Mouse (Mus musculus): ENCODE data around the gene Gfra4.

The Gfra4 gene

GRCm38 (mm10) chr2:131042988-131043387 is at the start of gene Gfra4:
TSS of gene Gfra4 (minus strand) at chr2:131043088.
- DNase-seq (ENCODE audit: low spot score), result no peak

GRCm38 (mm10) chr2:131090852-131091251 is 48.0 kb upstream of the Gfra4 start:
- no peak for DNase-seq (ENCODE audit: low spot score)

GRCm38 (mm10) chr2:131089634-131090033 is 46.7 kb upstream of the Gfra4 start:
- DNase-seq (ENCODE audit: low spot score), result no peak

- no peak for DNase-seq (ENCODE audit: low spot score)
Observed at GRCm38 (mm10) chr2:131088581-131088980, 45.7 kb upstream of the Gfra4 start.

- DNase-seq (ENCODE audit: low spot score), result no peak
Observed at GRCm38 (mm10) chr2:131086667-131087390, 43.9 kb upstream of the Gfra4 start, which contains the start of gene Siglec1. TSS of gene Siglec1 (minus strand) at chr2:131086765.

- DNase-seq (ENCODE audit: low spot score), result no peak
Observed at GRCm38 (mm10) chr2:131084206-131084605, 41.3 kb upstream of the Gfra4 start.

GRCm38 (mm10) chr2:131080507-131080906 is 37.6 kb upstream of the Gfra4 start:
- no peak for DNase-seq (ENCODE audit: low spot score)

- DNase-seq (ENCODE audit: low spot score), result no peak
Observed at GRCm38 (mm10) chr2:131072536-131072935, 29.6 kb upstream of the Gfra4 start.

- no peak for DNase-seq (ENCODE audit: low spot score)
Observed at GRCm38 (mm10) chr2:131067481-131067880, 24.6 kb upstream of the Gfra4 start.

- no peak for DNase-seq (ENCODE audit: low spot score)
Observed at GRCm38 (mm10) chr2:131066342-131066741, 23.5 kb upstream of the Gfra4 start.

GRCm38 (mm10) chr2:131063404-131063864 is 20.5 kb upstream of the Gfra4 start, which contains the start of gene Adam33:
TSS of gene Adam33 (minus strand) at chr2:131063814.
- DNase-seq (ENCODE audit: low spot score), result no peak

- no peak for DNase-seq (ENCODE audit: low spot score)
Observed at GRCm38 (mm10) chr2:131061607-131062006, 18.7 kb upstream of the Gfra4 start.

GRCm38 (mm10) chr2:131060784-131061183 is 17.9 kb upstream of the Gfra4 start:
- DNase-seq (ENCODE audit: low spot score), result no peak

GRCm38 (mm10) chr2:131059781-131060540 is 17.1 kb upstream of the Gfra4 start:
- no peak for DNase-seq (ENCODE audit: low spot score)

- peak; percentile 73 for DNase-seq (ENCODE audit: low spot score)
Observed at GRCm38 (mm10) chr2:131059377-131059776, 16.5 kb upstream of the Gfra4 start.

GRCm38 (mm10) chr2:131058672-131059071 is 15.8 kb upstream of the Gfra4 start:
- DNase-seq (ENCODE audit: low spot score), result no peak

GRCm38 (mm10) chr2:131056191-131056590 is 13.3 kb upstream of the Gfra4 start:
- no peak for DNase-seq (ENCODE audit: low spot score)

- DNase-seq (ENCODE audit: low spot score), result peak; percentile 50
Observed at GRCm38 (mm10) chr2:131055631-131056030, 12.7 kb upstream of the Gfra4 start.

- no peak for DNase-seq (ENCODE audit: low spot score)
Observed at GRCm38 (mm10) chr2:131054646-131055264, 11.9 kb upstream of the Gfra4 start.

GRCm38 (mm10) chr2:131053851-131054645 is 11.2 kb upstream of the Gfra4 start:
- no peak for DNase-seq (ENCODE audit: low spot score)

- no peak for DNase-seq (ENCODE audit: low spot score)
Observed at GRCm38 (mm10) chr2:131052862-131053418, 10.1 kb upstream of the Gfra4 start.
